Mouse (Mus musculus) lung, postnatal 0 days (tissue): ENCODE measurements around the gene Pknox2.

Source experiments
- CTCF ChIP-seq: IDR thresholded peaks from 2 replicates; pipeline ENCODE4 v1.5.1; 2016; ENCODE audit warnings: antibody characterized with exemption, mild to moderate bottlenecking
- EP300 ChIP-seq: IDR thresholded peaks from 2 replicates; pipeline ENCODE4 v1.6.1; 2016; ENCODE audit warnings: antibody characterized with exemption, mild to moderate bottlenecking, control low read depth

DNA sequence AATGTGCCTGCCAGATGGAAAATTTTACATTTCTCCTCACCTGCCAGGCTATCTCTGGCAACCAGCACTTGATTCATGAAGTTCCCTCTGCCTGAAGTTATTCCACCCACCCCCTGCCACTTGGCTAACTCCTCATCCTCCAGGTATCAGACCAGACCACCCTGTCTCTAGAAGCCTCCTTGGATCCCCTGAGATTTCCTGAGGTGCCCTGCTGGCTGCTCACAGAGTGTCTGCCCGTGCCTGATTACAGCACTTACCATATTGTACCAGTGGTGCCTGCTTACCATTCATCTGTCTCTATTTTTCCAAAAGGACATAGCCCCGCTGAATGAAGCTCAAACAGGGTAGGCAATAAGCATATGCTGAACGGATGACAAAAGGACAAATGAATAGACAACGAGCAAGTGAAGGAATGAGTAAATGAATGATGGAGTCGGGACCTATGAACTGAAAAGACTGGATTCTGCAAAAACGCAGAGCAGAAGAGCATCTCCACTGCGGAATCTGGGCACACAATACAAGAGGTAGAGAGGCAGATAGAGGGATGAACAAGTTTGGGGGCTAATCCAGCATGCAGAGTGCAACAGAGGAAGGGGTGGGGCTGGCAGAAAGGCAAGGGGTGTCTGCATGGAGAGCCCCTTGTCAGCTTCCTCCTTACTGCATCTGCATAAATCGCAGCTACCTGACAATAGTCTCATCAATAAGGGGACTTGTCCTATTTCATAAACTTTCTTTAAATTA, 80.3 kb downstream of the Pknox2 start:
- no peak for TF ChIP-seq CTCF
- TF ChIP-seq EP300: no peak
